Mouse (Mus musculus) monocyte, adult 59 days (primary cell): ENCODE results near the gene Bpifb5. TPM values are rescaled to one million over a fixed set of nuclear protein-coding genes. Genes with fewer than 3 reads are reported as not detected.

Source experiments
- total RNA-seq, 2 experiments: library from RNA; stranded (reverse); gene quantifications; one replicate each; pipeline ENCODE4 v1.2.4; 2023

The Bpifb5 gene
- not detected for total RNA-seq

DNA sequence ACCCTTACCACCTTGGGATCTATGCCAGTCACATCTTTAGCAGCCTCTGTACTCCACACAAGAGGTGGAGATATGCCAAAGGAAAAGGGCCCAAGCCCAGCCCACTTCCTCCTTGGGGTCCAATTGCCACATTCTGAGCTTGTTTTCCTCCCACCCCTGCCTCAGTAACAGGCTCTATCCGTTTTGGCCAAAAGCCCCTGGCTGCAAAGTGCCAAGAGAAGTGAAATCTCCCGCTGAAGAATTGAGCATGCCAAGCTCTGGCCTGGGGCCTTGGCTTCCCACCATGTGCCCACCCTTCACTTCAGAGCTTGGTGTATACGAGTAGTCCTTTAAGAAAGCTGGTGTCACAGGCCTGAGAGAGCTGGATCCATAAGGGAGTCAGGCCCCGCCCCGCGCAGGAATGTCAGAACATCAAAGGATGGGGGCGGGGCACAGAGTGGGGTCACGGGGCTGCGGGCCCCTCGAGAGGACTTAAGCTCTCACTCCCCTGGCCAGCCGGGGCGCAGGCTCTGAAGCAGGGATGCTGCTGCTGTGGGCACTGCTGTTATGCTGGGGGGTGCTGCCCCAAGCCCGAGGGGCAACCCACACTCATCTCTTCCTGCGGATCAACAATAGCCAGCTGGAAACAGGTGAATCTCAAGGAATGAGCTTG is at the start of gene Bpifb5:
Gene Bpifb5, plus strand, starts transcription at position 478 of the 652 bp plus-strand sequence.

DNA sequence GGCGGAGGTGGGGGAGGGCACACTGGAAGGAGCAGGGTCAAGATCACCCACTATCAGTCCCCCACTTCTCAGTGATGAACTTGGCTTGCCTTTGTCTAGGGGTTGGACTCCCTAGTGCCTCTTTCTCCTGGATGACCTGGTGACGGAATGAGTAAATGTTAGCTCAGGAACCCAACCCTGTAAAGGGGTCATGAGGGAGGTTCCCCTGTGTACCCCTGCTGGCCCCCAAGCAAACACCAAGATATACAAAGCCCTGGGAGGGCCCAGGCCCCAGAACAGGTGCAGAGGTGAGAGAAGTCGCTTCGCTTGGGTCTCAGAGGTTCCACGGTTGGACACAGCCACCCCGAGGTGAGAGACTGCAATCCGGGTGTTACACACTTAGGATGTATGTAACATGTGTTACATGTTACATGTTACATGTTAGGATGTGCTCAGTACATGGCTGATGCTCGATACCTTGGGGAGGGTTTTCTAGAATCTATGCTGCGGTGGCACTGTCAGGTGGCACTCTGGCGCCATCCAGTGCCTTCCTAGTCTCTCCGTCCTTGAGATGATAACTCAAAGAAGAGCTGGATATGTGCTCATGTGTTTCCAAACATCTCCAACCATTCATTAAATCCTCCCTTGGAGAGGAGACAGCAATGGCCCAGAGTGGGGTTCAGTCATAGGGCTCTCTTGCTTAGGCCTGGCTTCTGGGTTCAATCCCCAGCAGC is 32.8 kb upstream of the Bpifb5 start, which contains the start of gene Bpifb1:
Gene Bpifb1, plus strand, starts transcription at position 273 of the 713 bp plus-strand sequence.

GRCm38 (mm10) chr2:154257554-154257953 is 34.0 kb downstream of the Bpifb5 start, which contains the start of gene Bpifb9a:
TSS of gene Bpifb9a (plus strand) at chr2:154257854.

Other genes with a start within 250 kb of the Bpifb5 start
- under 1 TPM; 0.52 to 0.88 TPM for gene Bpifa6, start 248.8 kb upstream of the Bpifb5 start, total RNA-seq
- not detected for gene Bpifa2, start 215.5 kb upstream of the Bpifb5 start, total RNA-seq
- not detected for gene Bpifa3, start 93.4 kb upstream of the Bpifb5 start, total RNA-seq
- gene Bpifa1, start 80.9 kb upstream of the Bpifb5 start, total RNA-seq, result not detected
- gene Bpifa5, start 61.1 kb upstream of the Bpifb5 start, total RNA-seq, result not detected
- gene Bpifb1, start 32.9 kb upstream of the Bpifb5 start, total RNA-seq, result not detected
- not detected for gene Bpifb9a, start 34.1 kb downstream of the Bpifb5 start, total RNA-seq
- gene Bpifb9b, start 83.5 kb downstream of the Bpifb5 start, total RNA-seq, result not detected
- 10 to 100 TPM in 1 of 2 experiments, 1 to 10 TPM in 1; 7.7 to 10.8 TPM for gene Cdk5rap1, start 149.3 kb downstream of the Bpifb5 start, total RNA-seq
- gene Snta1, start 184.4 kb downstream of the Bpifb5 start, total RNA-seq, result 10 to 100 TPM; 17.2 to 20.8 TPM
- 10 to 100 TPM; 22.0 to 22.3 TPM for gene Cbfa2t2, start 212.7 kb downstream of the Bpifb5 start, total RNA-seq